Mouse (Mus musculus) MEL (cell line): ENCODE data around the gene Inpp5k. TPM values are rescaled to one million over a fixed set of nuclear protein-coding genes. Genes with fewer than 3 reads are reported as not detected.
A peak's percentile ranks its signal among the peaks of the same experiment; 100 is the strongest.

Experiments used
- DNase-seq: peaks from one replicate; pipeline ENCODE4 v3.0.0; 2011; ENCODE audit warnings: low read depth, low spot score
- H3K27ac ChIP-seq: 2 replicates; pipeline ENCODE4 v1.5.1; 2012; ENCODE audit warnings: low read depth, mild to moderate bottlenecking, control low read depth, low read length, moderate library complexity; ENCODE audit not compliant: control insufficient read depth
- H3K27me3 ChIP-seq, 2 experiments: fragments of 150-350 bp in 1 of 2; sonication (generic) in 1 of 2; 2 replicates each; pipeline ENCODE4 v1.6.1; 2012; ENCODE audit warnings: low read length in 2 of 2, mild to moderate bottlenecking in 2 of 2, improper control_type of control experiment in 1 of 2, moderate library complexity in 1 of 2; ENCODE audit not compliant: insufficient read depth in 2 of 2, control insufficient read depth in 1 of 2
- H3K36me3 ChIP-seq, 2 experiments: 2 replicates each; pipeline ENCODE4 v1.6.1; 2012 to 2014; ENCODE audit warnings: low read length in 2 of 2, improper control_type of control experiment in 1 of 2, inconsistent platforms in 1 of 2, mild to moderate bottlenecking in 1 of 2; ENCODE audit not compliant: insufficient read depth in 2 of 2, control insufficient read depth in 1 of 2
- H3K4me1 ChIP-seq, 2 experiments: fragments of 150-350 bp in 1 of 2; sonication (generic) in 1 of 2; 2 replicates each; pipeline ENCODE4 v1.6.1; 2012; ENCODE audit warnings: low read length in 2 of 2, improper control_type of control experiment in 1 of 2, mild to moderate bottlenecking in 1 of 2; ENCODE audit not compliant: insufficient read depth in 2 of 2, control insufficient read depth in 1 of 2
- H3K4me3 ChIP-seq, 2 experiments: fragments of 150-350 bp in 1 of 2; sonication (generic) in 1 of 2; 2 replicates each; pipeline ENCODE4 v1.5.1; 2012; ENCODE audit warnings: low read depth in 2 of 2, low read length in 2 of 2, mild to moderate bottlenecking in 2 of 2, moderate library complexity in 2 of 2, control low read depth in 1 of 2, improper control_type of control experiment in 1 of 2; ENCODE audit not compliant: control insufficient read depth in 1 of 2, insufficient read depth in 1 of 2
- H3K79me2 ChIP-seq: 2 replicates; pipeline ENCODE4 v1.6.1; 2012; ENCODE audit warnings: mild to moderate bottlenecking, low read length, moderate library complexity; ENCODE audit not compliant: control insufficient read depth, poor library complexity, insufficient read depth
- H3K9ac ChIP-seq: 2 replicates; pipeline ENCODE4 v1.6.1; 2012; ENCODE audit warnings: low read depth, mild to moderate bottlenecking, control low read depth, low read length, moderate library complexity; ENCODE audit not compliant: control insufficient read depth, poor library complexity, severe bottlenecking
- H3K9me3 ChIP-seq: fragments of 150-350 bp; sonication (generic); replicated peaks from 2 replicates; pipeline ENCODE4 v1.6.1; 2012; ENCODE audit warnings: mild to moderate bottlenecking, low read length, improper control_type of control experiment, moderate library complexity; ENCODE audit not compliant: insufficient read depth
- CHD1 ChIP-seq: IDR thresholded peaks from 2 replicates; pipeline ENCODE4 v1.6.1; 2012; ENCODE audit warnings: low read depth, mild to moderate bottlenecking, inconsistent platforms, low read length, improper control_type of control experiment
- CTCF ChIP-seq, 3 experiments: IDR thresholded peaks in 2 of 3; conservative IDR thresholded peaks in 1 of 3; 2 replicates each; pipeline ENCODE4 v1.5.1; 2011 to 2012; ENCODE audit warnings: low read length in 3 of 3, low read depth in 2 of 3, mild to moderate bottlenecking in 2 of 3, improper control_type of control experiment in 1 of 3, inconsistent platforms in 1 of 3, mixed read lengths in 1 of 3, moderate library complexity in 1 of 3; ENCODE audit not compliant: control insufficient read depth in 1 of 3, insufficient read depth in 1 of 3, poor library complexity in 1 of 3, severe bottlenecking in 1 of 3
- E2F4 ChIP-seq: IDR thresholded peaks from 2 replicates; pipeline ENCODE4 v1.6.1; 2011; ENCODE audit warnings: low read depth, low read length, improper control_type of control experiment, borderline replicate concordance
- ELF1 ChIP-seq: IDR thresholded peaks from 2 replicates; pipeline ENCODE4 v1.6.1; 2014; ENCODE audit warnings: low read depth, mild to moderate bottlenecking, inconsistent platforms, low read length, improper control_type of control experiment, moderate library complexity
- EP300 ChIP-seq, 2 experiments: IDR thresholded peaks; 2 replicates each; pipeline ENCODE4 v1.6.1; 2011; ENCODE audit warnings: improper control_type of control experiment in 2 of 2, low read length in 2 of 2, low read depth in 1 of 2, mild to moderate bottlenecking in 1 of 2
- GABPA ChIP-seq: IDR thresholded peaks from 2 replicates; pipeline ENCODE4 v1.6.1; 2012; ENCODE audit warnings: low read depth, mild to moderate bottlenecking, inconsistent platforms, low read length, improper control_type of control experiment, moderate library complexity
- GATA1 ChIP-seq: IDR thresholded peaks from 2 replicates; pipeline ENCODE4 v1.6.1; 2011; ENCODE audit warnings: low read depth, low read length, improper control_type of control experiment
- HCFC1 ChIP-seq: IDR thresholded peaks from 2 replicates; pipeline ENCODE4 v1.6.1; 2012; ENCODE audit warnings: low read depth, mild to moderate bottlenecking, inconsistent platforms, low read length, improper control_type of control experiment, moderate library complexity
- KAT2A ChIP-seq: conservative IDR thresholded peaks from 2 replicates; pipeline ENCODE4 v1.6.1; 2012; ENCODE audit warnings: low read depth, low read length, improper control_type of control experiment, inconsistent platforms
- MAFK ChIP-seq: IDR thresholded peaks from 2 replicates; pipeline ENCODE4 v1.6.1; 2011; ENCODE audit warnings: low read depth, mild to moderate bottlenecking, low read length, improper control_type of control experiment, borderline replicate concordance
- MAX ChIP-seq: IDR thresholded peaks from 2 replicates; pipeline ENCODE4 v1.6.1; 2011; ENCODE audit warnings: low read length, improper control_type of control experiment
- MAZ ChIP-seq: IDR thresholded peaks from 2 replicates; pipeline ENCODE4 v1.6.1; 2012; ENCODE audit warnings: low read depth, mild to moderate bottlenecking, inconsistent platforms, low read length, improper control_type of control experiment
- MEF2A ChIP-seq: IDR thresholded peaks from 2 replicates; pipeline ENCODE4 v1.6.1; 2014; ENCODE audit warnings: low read depth, mild to moderate bottlenecking, inconsistent platforms, low read length, improper control_type of control experiment; ENCODE audit not compliant: poor library complexity, insufficient replicate concordance, severe bottlenecking; ENCODE audit errors: extremely low read depth
- MXI1 ChIP-seq: IDR thresholded peaks from 2 replicates; pipeline ENCODE4 v1.6.1; 2011; ENCODE audit warnings: mild to moderate bottlenecking, low read depth, low read length, improper control_type of control experiment
- MYB ChIP-seq: IDR thresholded peaks from 2 replicates; pipeline ENCODE4 v1.6.1; 2011; ENCODE audit warnings: mild to moderate bottlenecking, low read depth, low read length, improper control_type of control experiment
- MYC ChIP-seq: IDR thresholded peaks from 2 replicates; pipeline ENCODE4 v1.6.1; 2011; ENCODE audit warnings: low read depth, mild to moderate bottlenecking, low read length, improper control_type of control experiment, moderate library complexity
- NELFE ChIP-seq: IDR thresholded peaks from 2 replicates; pipeline ENCODE4 v1.6.1; 2011; ENCODE audit warnings: low read depth, low read length, improper control_type of control experiment
- NRF1 ChIP-seq: IDR thresholded peaks from 2 replicates; pipeline ENCODE4 v1.6.1; 2014; ENCODE audit warnings: low read depth, mild to moderate bottlenecking, inconsistent platforms, low read length, improper control_type of control experiment, moderate library complexity; ENCODE audit not compliant: poor library complexity, insufficient read depth, severe bottlenecking
- POLR2A ChIP-seq, 2 experiments: IDR thresholded peaks; 2 replicates each; pipeline ENCODE4 v1.6.1; 2011 to 2012; ENCODE audit warnings: low read length in 2 of 2, mild to moderate bottlenecking in 2 of 2, control low read depth in 1 of 2, improper control_type of control experiment in 1 of 2, low read depth in 1 of 2, moderate library complexity in 1 of 2; ENCODE audit not compliant: control insufficient read depth in 1 of 2, insufficient read depth in 1 of 2, poor library complexity in 1 of 2
- POLR2AphosphoS5 ChIP-seq: IDR thresholded peaks from 2 replicates; pipeline ENCODE4 v1.6.1; 2012; ENCODE audit warnings: low read depth, borderline replicate concordance, mild to moderate bottlenecking, inconsistent platforms, low read length, moderate library complexity, mixed read lengths
- RAD21 ChIP-seq: IDR thresholded peaks from 2 replicates; pipeline ENCODE4 v1.6.1; 2011; ENCODE audit warnings: mild to moderate bottlenecking, low read depth, low read length, improper control_type of control experiment
- RCOR1 ChIP-seq: IDR thresholded peaks from 2 replicates; pipeline ENCODE4 v1.6.1; 2012; ENCODE audit warnings: low read depth, mild to moderate bottlenecking, inconsistent platforms, low read length, improper control_type of control experiment
- SIN3A ChIP-seq: IDR thresholded peaks from 2 replicates; pipeline ENCODE4 v1.6.1; 2012; ENCODE audit warnings: low read length, improper control_type of control experiment, inconsistent platforms
- SMC3 ChIP-seq: IDR thresholded peaks from 2 replicates; pipeline ENCODE4 v1.6.1; 2011; ENCODE audit warnings: low read depth, low read length, improper control_type of control experiment
- TBP ChIP-seq: IDR thresholded peaks from 2 replicates; pipeline ENCODE4 v1.8.0; 2011; ENCODE audit warnings: low read depth, low read length, improper control_type of control experiment
- TCF12 ChIP-seq: IDR thresholded peaks from 2 replicates; pipeline ENCODE4 v1.6.1; 2014; ENCODE audit warnings: low read depth, mild to moderate bottlenecking, inconsistent platforms, low read length, improper control_type of control experiment, moderate library complexity
- UBTF ChIP-seq: IDR thresholded peaks from 2 replicates; pipeline ENCODE4 v1.6.1; 2012; ENCODE audit warnings: low read depth, mild to moderate bottlenecking, inconsistent platforms, low read length, improper control_type of control experiment, moderate library complexity, borderline replicate concordance; ENCODE audit not compliant: insufficient read depth
- ZC3H11A ChIP-seq: IDR thresholded peaks from 2 replicates; pipeline ENCODE4 v1.6.1; 2012; ENCODE audit warnings: low read depth, mild to moderate bottlenecking, inconsistent platforms, low read length, improper control_type of control experiment
- ZKSCAN1 ChIP-seq: IDR thresholded peaks from 2 replicates; pipeline ENCODE4 v1.6.1; 2012; ENCODE audit warnings: low read depth, mild to moderate bottlenecking, inconsistent platforms, low read length, improper control_type of control experiment, moderate library complexity
- ZMIZ1 ChIP-seq: IDR thresholded peaks from 2 replicates; pipeline ENCODE4 v1.6.1; 2012; ENCODE audit warnings: low read depth, mild to moderate bottlenecking, inconsistent platforms, low read length, improper control_type of control experiment, moderate library complexity
- ZNF384 ChIP-seq: IDR thresholded peaks from 2 replicates; pipeline ENCODE4 v1.6.1; 2012; ENCODE audit warnings: low read depth, mild to moderate bottlenecking, inconsistent platforms, low read length, improper control_type of control experiment
- polyA plus RNA-seq, 2 experiments: library from polyadenylated mRNA; stranded (reverse) in 1 of 2; unstranded in 1 of 2; fragments of >175 nt in 1 of 2; fragments of >200 nt in 1 of 2; gene quantifications; 2 replicates each; pipeline versions ENCODE4 v1.2.1 to v1.2.4; 2012; ENCODE audit warnings: low replicate concordance in 2 of 2, low read depth in 1 of 2; ENCODE audit not compliant: insufficient read length in 2 of 2, insufficient read depth in 1 of 2, missing spikeins in 1 of 2
- total RNA-seq: library from RNA; depleted of rRNA; stranded (reverse); fragments of 300-350 nt; gene quantifications from 2 replicates; pipeline ENCODE4 v1.2.3, GENCODE M21; 2012

Inpp5k gene
- total and polyA plus RNA-seq, 3 experiments, result 15.2 to 28.7 TPM; not detected in 1

- TF ChIP-seq KAT2A, result 0 out of 2 replicates have a peak, but pooled peaks have one; percentile 34
- no peak for TF ChIP-seq GATA1
- peak; percentile 72; the same call in 1 of the 2 replicates for TF ChIP-seq ZMIZ1
- no peak for TF ChIP-seq ZKSCAN1
- no peak for TF ChIP-seq UBTF
- 0 out of 2 replicates have a peak, but pooled peaks have one; percentile 25 for TF ChIP-seq ZNF384
- no peak; the same call in 1 of the 2 replicates for TF ChIP-seq MYB
- no peak for TF ChIP-seq CHD1
- TF ChIP-seq MXI1, result peak; percentile 88
- TF ChIP-seq TCF12, result peak; percentile 80
- no peak for TF ChIP-seq RAD21
- TF ChIP-seq HCFC1, result peak; percentile 72
Observed at GRCm38 (mm10) chr11:75622588-75623329, 8.0 kb upstream of the Inpp5k start (continued).

- no peaks in the 10 kb centered on the region for H3K27me3 ChIP-seq
- DNase-seq, result peak; percentile 56
- H3K36me3 ChIP-seq, result peaks cover 11 to 27% of the 10 kb centered on the region in 2 experiments
- no peaks in the 10 kb centered on the region; the same call in 1 of the 2 replicates for H3K79me2 ChIP-seq
- H3K27ac ChIP-seq, result peak overlapping the region; percentile 75
- peaks cover 20 to 25% of the 10 kb centered on the region in 2 experiments for H3K4me1 ChIP-seq
- H3K9me3 ChIP-seq, result no peaks in the 10 kb centered on the region
- H3K4me3 ChIP-seq, result no peak overlapping the region
- peak overlapping the region; percentile 13; the same call in 1 of the 2 replicates for H3K9ac ChIP-seq
- no peak for TF ChIP-seq GABPA
- 0 out of 2 replicates have a peak, but pooled peaks have one; percentile 76 for TF ChIP-seq CHD1
- peak; percentile 98 for TF ChIP-seq MEF2A
- TF ChIP-seq MAX, result peak; percentile 67
- no peak for TF ChIP-seq GATA1
- no peak for TF ChIP-seq ZMIZ1
- peak; percentile 70 to 74 for TF ChIP-seq EP300 (IDR thresholded peaks at IDR 0.05; ENCODE audit: low read depth in 1 of 2, low read length in 2 of 2)
- 0 out of 2 replicates have a peak, but pooled peaks have one; percentile 23 for TF ChIP-seq NELFE
- no peak for TF ChIP-seq ZC3H11A
- TF ChIP-seq TBP, result no peak
- TF ChIP-seq MYC, result peak; percentile 66; the same call in 1 of the 2 replicates
- TF ChIP-seq KAT2A, result no peak
- TF ChIP-seq POLR2AphosphoS5, result no peak
- 0 out of 2 replicates have a peak, but pooled peaks have one; percentile 34 for TF ChIP-seq RCOR1
- peak; percentile 80 for TF ChIP-seq ZNF384
- no peak for TF ChIP-seq RAD21
- no peak for TF ChIP-seq SMC3
- TF ChIP-seq MAFK, result no peak
- TF ChIP-seq UBTF, result no peak
- TF ChIP-seq NRF1, result no peak
- TF ChIP-seq MYB, result peak; percentile 75
- TF ChIP-seq MAZ, result 0 out of 2 replicates have a peak, but pooled peaks have one; percentile 49
- 0 out of 2 replicates have a peak, but pooled peaks have one; percentile 33 for TF ChIP-seq TCF12
- TF ChIP-seq E2F4, result no peak
- TF ChIP-seq ELF1, result no peak
- peak; percentile 74 for TF ChIP-seq SIN3A
- no peak; a peak in 1 of 4 replicates for TF ChIP-seq POLR2A (IDR thresholded peaks at IDR 0.05; ENCODE audit: control insufficient read depth in 1 of 2, insufficient read depth in 1 of 2, low read depth in 1 of 2, low read length in 2 of 2, poor library complexity in 1 of 2)
- peak; percentile 85 for TF ChIP-seq MXI1
- no peak for TF ChIP-seq CTCF (IDR thresholded peaks at IDR 0.05 in 2 of 3, conservative IDR thresholded peaks at IDR 0.05 in 1 of 3; ENCODE audit: control insufficient read depth in 1 of 3, insufficient read depth in 1 of 3, low read depth in 2 of 3, low read length in 3 of 3, poor library complexity in 1 of 3, severe bottlenecking in 1 of 3)
Observed at GRCm38 (mm10) chr11:75624102-75624554, 6.7 kb upstream of the Inpp5k start.
